Mouse (Mus musculus): ENCODE measurements around the gene Psmg1. TPM values are rescaled to one million over a fixed set of nuclear protein-coding genes. Genes with fewer than 3 reads are reported as not detected.

Psmg1 gene
- polyA plus RNA-seq, 1 experiment from 2014 or later, result 71.5 TPM

Small RNA genes within 50 kb of the gene (microRNA-seq; reads per million reads assigned to microRNA genes)
- not detected for gene Gm27833

Other genes starting within 250 kb of the Psmg1 start
- gene Brwd1, start 91.6 kb upstream of the Psmg1 start, polyA plus RNA-seq (2015; fragmentation: Nextera tagmentation; extraction: Ambion mirVana), result 211 and 228 TPM in 2 replicates
- 543 and 563 TPM in 2 replicates for gene Hmgn1, start 136.8 kb upstream of the Psmg1 start, polyA plus RNA-seq (2015; fragmentation: Nextera tagmentation; extraction: Ambion mirVana)
- gene Wrb, start 154.4 kb upstream of the Psmg1 start, polyA plus RNA-seq (2015; fragmentation: Nextera tagmentation; extraction: Ambion mirVana), result 163 and 175 TPM in 2 replicates
- 1.5 and 1.6 TPM in 2 replicates for gene Lca5l, start 201.3 kb upstream of the Psmg1 start, polyA plus RNA-seq (2015; fragmentation: Nextera tagmentation; extraction: Ambion mirVana)
- gene Sh3bgr, start 209.5 kb upstream of the Psmg1 start, polyA plus RNA-seq (2015; fragmentation: Nextera tagmentation; extraction: Ambion mirVana), result 0.65 and 0.69 TPM in 2 replicates
- 1.1 and 1.6 TPM in 2 replicates for gene B3galt5, start 244.8 kb upstream of the Psmg1 start, polyA plus RNA-seq (2015; fragmentation: Nextera tagmentation; extraction: Ambion mirVana)